ENCODE assay signal across 8 mouse cellular contexts in the genomic region with DNA sequence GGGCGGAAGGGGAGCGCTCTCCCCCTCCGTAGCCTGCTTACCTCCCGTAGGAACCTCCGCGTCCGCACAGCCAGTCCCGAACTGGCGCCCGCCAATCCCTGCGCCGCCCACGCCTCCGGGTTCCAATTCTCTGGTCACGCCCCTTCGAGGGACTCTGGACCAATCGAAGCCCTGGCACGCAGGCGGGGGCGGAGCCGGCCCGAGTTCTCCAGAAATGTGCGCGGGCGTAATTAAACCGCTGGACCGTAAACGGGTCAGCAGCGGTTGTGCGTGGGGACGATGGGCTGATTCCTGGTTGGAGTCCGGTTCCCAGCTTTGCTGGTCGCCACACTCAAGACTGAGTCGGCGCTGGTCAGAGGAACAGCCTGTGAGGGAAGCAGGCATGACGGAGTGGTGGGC. TPM values are rescaled to one million over a fixed set of nuclear protein-coding genes. Genes with fewer than 3 reads are reported as not detected.
DNase-seq lines count a peak whose midpoint lies in the region; ATAC-seq and TF ChIP-seq lines count a peak whose summit lies in the region.

A gene (minus strand): TSS at position 117 of the 399 bp plus-strand sequence.

- H3K4me1 ChIP-seq in cerebellum, adult 2 months (ENCODE audit: control insufficient read depth, insufficient read depth, low read length), result peaks cover 8% of the 10 kb centered on the region
- H3K4me1 ChIP-seq in forebrain, postnatal 0 days (ENCODE audit: insufficient read depth), result peaks cover 12% of the 10 kb centered on the region; the same call in 1 of the 2 replicates
- no peaks in the 10 kb centered on the region; the same call in none of the 2 replicates for H3K4me1 ChIP-seq in lung, adult 2 months (ENCODE audit: control insufficient read depth, insufficient read depth, low read length)
- H3K4me1 ChIP-seq in neural tube, embryonic 15.5 days, result peaks cover 16% of the 10 kb centered on the region

- no peaks in the 10 kb centered on the region for H3K27me3 ChIP-seq in cerebellum, adult 2 months (ENCODE audit: control insufficient read depth, insufficient read depth, low read length)
- H3K27me3 ChIP-seq in forebrain, postnatal 0 days (ENCODE audit: insufficient read depth, low read length), result peaks cover 23% of the 10 kb centered on the region
- peaks cover 11% of the 10 kb centered on the region for H3K27me3 ChIP-seq in neural tube, embryonic 15.5 days (replicated peaks)

- H3K9me3 ChIP-seq in forebrain, postnatal 0 days (ENCODE audit: low read length), result no peaks in the 10 kb centered on the region
- no peaks in the 10 kb centered on the region for H3K9me3 ChIP-seq in neural tube, embryonic 15.5 days (replicated peaks)

- peak within 1 kb of the TSS; percentile 87 for H3K4me2 ChIP-seq in forebrain, postnatal 0 days (ENCODE audit: low read depth)
- H3K4me2 ChIP-seq in neural tube, embryonic 15.5 days, result peak within 1 kb of the TSS; percentile 98

- TF ChIP-seq CTCF in cerebellum, adult 2 months (IDR thresholded peaks at IDR 0.05; ENCODE audit: borderline replicate concordance, insufficient read depth, low read depth, low read length), result no peak
- no peak for TF ChIP-seq CTCF in forebrain, postnatal 0 days (IDR thresholded peaks at IDR 0.05; ENCODE audit: low read depth)
- no peak for TF ChIP-seq CTCF in layer of hippocampus, adult 2 months (conservative IDR thresholded peaks at IDR 0.05)
- TF ChIP-seq CTCF in lung, adult 2 months (IDR thresholded peaks at IDR 0.05; ENCODE audit: insufficient read depth, low read length), result no peak

- peak; percentile 93 for ATAC-seq in forebrain, postnatal 0 days
- ATAC-seq in neural tube, embryonic 15.5 days (ENCODE audit: low FRiP score), result peak; percentile 92

- no peaks in the 10 kb centered on the region for H3K36me3 ChIP-seq in forebrain, postnatal 0 days (ENCODE audit: insufficient read depth)
- H3K36me3 ChIP-seq in neural tube, embryonic 15.5 days, result no peaks in the 10 kb centered on the region

- H3K27ac ChIP-seq in cerebellum, adult 2 months (ENCODE audit: insufficient read depth, low read length), result peak within 1 kb of the TSS; percentile 70
- H3K27ac ChIP-seq in forebrain, postnatal 0 days (ENCODE audit: low read depth, low read length), result no peak within 1 kb of the TSS
- H3K27ac ChIP-seq in layer of hippocampus, adult 2 months, result peak within 1 kb of the TSS; percentile 58; the same call in 1 of the 2 replicates
- H3K27ac ChIP-seq in neural tube, embryonic 15.5 days (replicated peaks), result 0 out of 2 replicates have a peak within 1 kb of the TSS, but pooled peaks have one; percentile 43

- DNase-seq in MEL-GATA-1-ER (ENCODE audit: extremely low read depth, low read depth), result peak; percentile 75
- DNase-seq in cerebellum, adult 2 months, result peak; percentile 95 to 96
- DNase-seq in forebrain, postnatal 0 days, result peak; percentile 72
- peak; percentile 96 for DNase-seq in heart, postnatal 4 days
- peak; percentile 63 to 72 for DNase-seq in layer of hippocampus, adult 2 months (ENCODE audit: low spot score in 2 of 2)
- peak; percentile 84 for DNase-seq in lung, adult 2 months
- DNase-seq in testis, postnatal 10 days (ENCODE audit: low spot score), result peak; percentile 97

- peak within 1 kb of the TSS; percentile 31; the same call in 1 of the 2 replicates for H3K9ac ChIP-seq in forebrain, postnatal 0 days
- peak within 1 kb of the TSS; percentile 49 for H3K9ac ChIP-seq in neural tube, embryonic 15.5 days (replicated peaks)

- H3K4me3 ChIP-seq in cerebellum, adult 2 months (replicated peaks; ENCODE audit: insufficient read depth, low read depth, low read length), result peak within 1 kb of the TSS; percentile 72
- H3K4me3 ChIP-seq in forebrain, postnatal 0 days (ENCODE audit: low read depth, low read length), result peak within 1 kb of the TSS; percentile 41
- peak within 1 kb of the TSS; percentile 53 for H3K4me3 ChIP-seq in layer of hippocampus, adult 2 months
- peak within 1 kb of the TSS; percentile 81 for H3K4me3 ChIP-seq in lung, adult 2 months (replicated peaks; ENCODE audit: extremely low read depth, low read depth, low read length)
- peak within 1 kb of the TSS; percentile 53 for H3K4me3 ChIP-seq in neural tube, embryonic 15.5 days (replicated peaks)

- 1% methylated on average over 36 of the region's 36 CpGs for WGBS in cerebellum, adult 2 months
- 3% methylated on average over 35 of the region's 36 CpGs for WGBS in forebrain, postnatal 0 days
- WGBS in lung, adult 2 months, result under 1% methylated on average over 36 of the region's 36 CpGs
- WGBS in neural tube, embryonic 15.5 days, result 0% methylated on average over 36 of the region's 36 CpGs

- TF ChIP-seq POLR2A in cerebellum, adult 2 months (IDR thresholded peaks at IDR 0.05; ENCODE audit: borderline replicate concordance, insufficient read depth, low read length), result peak; percentile 78
- peak; percentile 64; the same call in 1 of the 2 replicates for TF ChIP-seq POLR2A in lung, adult 2 months (IDR thresholded peaks at IDR 0.05; ENCODE audit: borderline replicate concordance, extremely low read depth, low read depth, low read length)

RNA-seq across cellular contexts. Expression of the gene that starts here (rescaled TPM):
- 8.2 and 10.2 TPM in 2 replicates for polyA plus RNA-seq in cerebellum, adult 2 months (2012; rRNA removed)
- total RNA-seq in forebrain, postnatal 0 days (2014; rRNA removed), result 0.62 and 0.86 TPM in 2 replicates
- polyA plus RNA-seq in forebrain, postnatal 0 days (2015; fragmentation: Nextera tagmentation; extraction: Ambion mirVana), result 0.52 and 0.54 TPM in 2 replicates
- total RNA-seq in heart, postnatal 4 days (2021), result 1 to 10 TPM; 4.7 to 6.4 TPM
- 1 to 10 TPM; 2.1 to 2.6 TPM for total RNA-seq in layer of hippocampus, adult 2 months (2021)
- 3.2 and 4.4 TPM in 2 replicates for polyA plus RNA-seq in lung, adult 2 months (2012; rRNA removed)
- polyA plus RNA-seq in neural tube, embryonic 15.5 days (2015; fragmentation: Nextera tagmentation; extraction: Ambion mirVana), result 0.75 and 1.4 TPM in 2 replicates

Comparison
In these comparisons a context has a peak if more than half of its experiments do, and no peak if none do; other contexts are left out.
1. Peak in DNase-seq, ATAC-seq, H3K4me3 ChIP-seq, H3K9ac ChIP-seq and H3K4me2 ChIP-seq in forebrain, postnatal 0 days; RNA of the gene not detected or under 1 TPM.